Mouse (Mus musculus): Measurements from ENCODE around the gene Gm10428. TPM values are rescaled to one million over a fixed set of nuclear protein-coding genes. Genes with fewer than 3 reads are reported as not detected.
"Not testable (repeated sequence)": the region's sequence is repeated elsewhere in the genome, so short reads cannot be mapped to it uniquely, and the experiment has no call there.

Gene Gm10428
- polyA plus RNA-seq, 1 experiment from 2014 or later = not detected

GRCm38 (mm10) chr11:62742261-62742957 lies 10.5 kb upstream of the Gm10428 start:
- no peak overlapping the region for H3K27ac ChIP-seq (ENCODE audit: low read depth, low read length)
- no peaks in the 10 kb centered on the region for H3K9me3 ChIP-seq (ENCODE audit: control insufficient read depth, low read length)
- no peak overlapping the region for H3K4me3 ChIP-seq (ENCODE audit: low read length)
- no peak for ATAC-seq
- no peak overlapping the region for H3K4me2 ChIP-seq (ENCODE audit: low read length)
- H3K27me3 ChIP-seq (replicated peaks; ENCODE audit: control insufficient read depth, insufficient read depth, low read length) = no peaks in the 10 kb centered on the region
- H3K9ac ChIP-seq (ENCODE audit: low read depth, low read length) = no peak overlapping the region
- H3K36me3 ChIP-seq (ENCODE audit: control insufficient read depth, insufficient read depth, low read length) = no peaks in the 10 kb centered on the region
- 81% methylated on average over 10 of the region's 10 CpGs for WGBS
- H3K4me1 ChIP-seq (ENCODE audit: control insufficient read depth, insufficient read depth, low read depth, low read length) = peaks cover 3% of the 10 kb centered on the region; the same call in 1 of the 2 replicates

- H3K4me1 ChIP-seq (ENCODE audit: control insufficient read depth, insufficient read depth, low read depth, low read length) = peaks cover 3% of the 10 kb centered on the region; the same call in 1 of the 2 replicates
- no peaks in the 10 kb centered on the region for H3K36me3 ChIP-seq (ENCODE audit: control insufficient read depth, insufficient read depth, low read length)
- H3K4me3 ChIP-seq (ENCODE audit: low read length) = no peak overlapping the region
- no peak overlapping the region for H3K4me2 ChIP-seq (ENCODE audit: low read length)
- peak; percentile 25; the same call in 1 of the 2 replicates for ATAC-seq
- no peaks in the 10 kb centered on the region for H3K9me3 ChIP-seq (ENCODE audit: control insufficient read depth, low read length)
- H3K9ac ChIP-seq (ENCODE audit: low read depth, low read length) = no peak overlapping the region
- 46% methylated on average over 5 of the region's 5 CpGs for WGBS
- no peaks in the 10 kb centered on the region for H3K27me3 ChIP-seq (replicated peaks; ENCODE audit: control insufficient read depth, insufficient read depth, low read length)
- H3K27ac ChIP-seq (ENCODE audit: low read depth, low read length) = no peak overlapping the region
Observed at GRCm38 (mm10) chr11:62744103-62744502, 8.8 kb upstream of the Gm10428 start.

- H3K9me3 ChIP-seq (ENCODE audit: control insufficient read depth, low read length) = no peaks in the 10 kb centered on the region
- H3K4me1 ChIP-seq (ENCODE audit: control insufficient read depth, insufficient read depth, low read depth, low read length) = peaks cover 3% of the 10 kb centered on the region; the same call in 1 of the 2 replicates
- no peaks in the 10 kb centered on the region for H3K27me3 ChIP-seq (replicated peaks; ENCODE audit: control insufficient read depth, insufficient read depth, low read length)
- WGBS = 2% methylated on average over 27 of the region's 27 CpGs
- H3K4me3 ChIP-seq (ENCODE audit: low read length) = peak overlapping the region; percentile 48
- H3K27ac ChIP-seq (ENCODE audit: low read depth, low read length) = peak overlapping the region; percentile 32
- H3K36me3 ChIP-seq (ENCODE audit: control insufficient read depth, insufficient read depth, low read length) = no peaks in the 10 kb centered on the region
- H3K9ac ChIP-seq (ENCODE audit: low read depth, low read length) = peak overlapping the region; percentile 50
- peak; percentile 90 for ATAC-seq
- H3K4me2 ChIP-seq (ENCODE audit: low read length) = peak overlapping the region; percentile 72
Observed at GRCm38 (mm10) chr11:62746001-62746533, 6.8 kb upstream of the Gm10428 start.

GRCm38 (mm10) chr11:62747227-62747626 lies 5.7 kb upstream of the Gm10428 start:
- no peaks in the 10 kb centered on the region for H3K9me3 ChIP-seq (ENCODE audit: control insufficient read depth, low read length)
- no peak overlapping the region for H3K9ac ChIP-seq (ENCODE audit: low read depth, low read length)
- peaks cover 3% of the 10 kb centered on the region; the same call in 1 of the 2 replicates for H3K4me1 ChIP-seq (ENCODE audit: control insufficient read depth, insufficient read depth, low read depth, low read length)
- H3K36me3 ChIP-seq (ENCODE audit: control insufficient read depth, insufficient read depth, low read length) = no peaks in the 10 kb centered on the region
- ATAC-seq = no peak
- H3K4me3 ChIP-seq (ENCODE audit: low read length) = no peak overlapping the region
- H3K4me2 ChIP-seq (ENCODE audit: low read length) = no peak overlapping the region
- no peaks in the 10 kb centered on the region for H3K27me3 ChIP-seq (replicated peaks; ENCODE audit: control insufficient read depth, insufficient read depth, low read length)
- H3K27ac ChIP-seq (ENCODE audit: low read depth, low read length) = no peak overlapping the region
- 79% methylated on average over 9 of the region's 9 CpGs for WGBS

- no peak overlapping the region for H3K9ac ChIP-seq (ENCODE audit: low read depth, low read length)
- no peak overlapping the region for H3K4me2 ChIP-seq (ENCODE audit: low read length)
- H3K9me3 ChIP-seq (ENCODE audit: control insufficient read depth, low read length) = no peaks in the 10 kb centered on the region
- H3K36me3 ChIP-seq (ENCODE audit: control insufficient read depth, insufficient read depth, low read length) = no peaks in the 10 kb centered on the region
- WGBS = 78% methylated on average over 4 of the region's 4 CpGs
- no peak overlapping the region for H3K27ac ChIP-seq (ENCODE audit: low read depth, low read length)
- no peaks in the 10 kb centered on the region for H3K27me3 ChIP-seq (replicated peaks; ENCODE audit: control insufficient read depth, insufficient read depth, low read length)
- ATAC-seq = no peak
- H3K4me1 ChIP-seq (ENCODE audit: control insufficient read depth, insufficient read depth, low read depth, low read length) = peaks cover 3% of the 10 kb centered on the region; the same call in 1 of the 2 replicates
- H3K4me3 ChIP-seq (ENCODE audit: low read length) = no peak overlapping the region
Observed at GRCm38 (mm10) chr11:62748062-62748461, 4.8 kb upstream of the Gm10428 start.

GRCm38 (mm10) chr11:62749445-62749844 lies 3.5 kb upstream of the Gm10428 start:
- not testable (repeated sequence) for H3K27me3 ChIP-seq (replicated peaks; ENCODE audit: control insufficient read depth, insufficient read depth, low read length); H3K4me1 ChIP-seq (ENCODE audit: control insufficient read depth, insufficient read depth, low read depth, low read length); H3K36me3 ChIP-seq (ENCODE audit: control insufficient read depth, insufficient read depth, low read length); H3K9ac ChIP-seq (ENCODE audit: low read depth, low read length); H3K4me3 ChIP-seq (ENCODE audit: low read length); H3K4me2 ChIP-seq (ENCODE audit: low read length); H3K27ac ChIP-seq (ENCODE audit: low read depth, low read length); H3K9me3 ChIP-seq (ENCODE audit: control insufficient read depth, low read length); ATAC-seq
- 96% methylated on average over 13 of the region's 13 CpGs for WGBS

- Histone ChIP-seq H3K4me3 (ENCODE audit: low read length) (no peak overlapping the region), H3K9ac (ENCODE audit: low read depth, low read length) (no peak overlapping the region), H3K27ac (ENCODE audit: low read depth, low read length) (no peak overlapping the region), H3K36me3 (ENCODE audit: control insufficient read depth, insufficient read depth, low read length) (no peaks in the 10 kb centered on the region), H3K27me3 (replicated peaks; ENCODE audit: control insufficient read depth, insufficient read depth, low read length) (no peaks in the 10 kb centered on the region), H3K4me2 (ENCODE audit: low read length) (no peak overlapping the region), H3K9me3 (ENCODE audit: control insufficient read depth, low read length) (no peaks in the 10 kb centered on the region), H3K4me1 (ENCODE audit: control insufficient read depth, insufficient read depth, low read depth, low read length) (peaks cover 2% of the 10 kb centered on the region)
- WGBS = 75% methylated on average over 11 of the region's 11 CpGs
- ATAC-seq = no peak
Observed at GRCm38 (mm10) chr11:62752191-62752590, 709 bp upstream of the Gm10428 start.

- Histone ChIP-seq H3K27me3 (replicated peaks; ENCODE audit: control insufficient read depth, insufficient read depth, low read length) (no peaks in the 10 kb centered on the region), H3K9ac (ENCODE audit: low read depth, low read length) (peak overlapping the region; percentile 62), H3K4me1 (ENCODE audit: control insufficient read depth, insufficient read depth, low read depth, low read length) (peaks cover 5% of the 10 kb centered on the region), H3K36me3 (ENCODE audit: control insufficient read depth, insufficient read depth, low read length) (no peaks in the 10 kb centered on the region), H3K27ac (ENCODE audit: low read depth, low read length) (no peak overlapping the region), H3K9me3 (ENCODE audit: control insufficient read depth, low read length) (no peaks in the 10 kb centered on the region), H3K4me2 (ENCODE audit: low read length) (peak overlapping the region; percentile 76), H3K4me3 (ENCODE audit: low read length) (peak overlapping the region; percentile 48)
- peak; percentile 99 for ATAC-seq
- whole genome bisulfite sequencing = 8% methylated on average over 30 of the region's 36 CpGs
Observed at GRCm38 (mm10) chr11:62756456-62757142, 3.7 kb downstream of the Gm10428 start.

GRCm38 (mm10) chr11:62757143-62757507 lies 4.2 kb downstream of the Gm10428 start:
- H3K4me3 ChIP-seq (ENCODE audit: low read length) = peak overlapping the region; percentile 48
- H3K36me3 ChIP-seq (ENCODE audit: control insufficient read depth, insufficient read depth, low read length) = no peaks in the 10 kb centered on the region
- peak overlapping the region; percentile 76 for H3K4me2 ChIP-seq (ENCODE audit: low read length)
- H3K9ac ChIP-seq (ENCODE audit: low read depth, low read length) = peak overlapping the region; percentile 62
- peaks cover 5% of the 10 kb centered on the region for H3K4me1 ChIP-seq (ENCODE audit: control insufficient read depth, insufficient read depth, low read depth, low read length)
- WGBS = 12% methylated on average over 7 of the region's 7 CpGs
- no peak overlapping the region for H3K27ac ChIP-seq (ENCODE audit: low read depth, low read length)
- H3K9me3 ChIP-seq (ENCODE audit: control insufficient read depth, low read length) = no peaks in the 10 kb centered on the region
- ATAC-seq = peak; percentile 46; the same call in 1 of the 2 replicates
- H3K27me3 ChIP-seq (replicated peaks; ENCODE audit: control insufficient read depth, insufficient read depth, low read length) = no peaks in the 10 kb centered on the region
